Mouse (Mus musculus) urinary bladder, adult 2 months (tissue): ENCODE results near the gene Lin52. TPM values are rescaled to one million over a fixed set of nuclear protein-coding genes. Genes with fewer than 3 reads are reported as not detected.

Experiments used
- DNase-seq: peaks from one replicate; pipeline ENCODE4 v3.0.0; 2022; ENCODE audit warnings: low spot score
- polyA plus RNA-seq: library from polyadenylated mRNA; depleted of rRNA; stranded (reverse); fragments of >200 nt; gene quantifications from 2 replicates; pipeline ENCODE4 v1.2.3, GENCODE M21; 2012; rRNA removed

The Lin52 gene
- polyA plus RNA-seq, result 16.4 and 17.0 TPM in 2 replicates

DNA sequence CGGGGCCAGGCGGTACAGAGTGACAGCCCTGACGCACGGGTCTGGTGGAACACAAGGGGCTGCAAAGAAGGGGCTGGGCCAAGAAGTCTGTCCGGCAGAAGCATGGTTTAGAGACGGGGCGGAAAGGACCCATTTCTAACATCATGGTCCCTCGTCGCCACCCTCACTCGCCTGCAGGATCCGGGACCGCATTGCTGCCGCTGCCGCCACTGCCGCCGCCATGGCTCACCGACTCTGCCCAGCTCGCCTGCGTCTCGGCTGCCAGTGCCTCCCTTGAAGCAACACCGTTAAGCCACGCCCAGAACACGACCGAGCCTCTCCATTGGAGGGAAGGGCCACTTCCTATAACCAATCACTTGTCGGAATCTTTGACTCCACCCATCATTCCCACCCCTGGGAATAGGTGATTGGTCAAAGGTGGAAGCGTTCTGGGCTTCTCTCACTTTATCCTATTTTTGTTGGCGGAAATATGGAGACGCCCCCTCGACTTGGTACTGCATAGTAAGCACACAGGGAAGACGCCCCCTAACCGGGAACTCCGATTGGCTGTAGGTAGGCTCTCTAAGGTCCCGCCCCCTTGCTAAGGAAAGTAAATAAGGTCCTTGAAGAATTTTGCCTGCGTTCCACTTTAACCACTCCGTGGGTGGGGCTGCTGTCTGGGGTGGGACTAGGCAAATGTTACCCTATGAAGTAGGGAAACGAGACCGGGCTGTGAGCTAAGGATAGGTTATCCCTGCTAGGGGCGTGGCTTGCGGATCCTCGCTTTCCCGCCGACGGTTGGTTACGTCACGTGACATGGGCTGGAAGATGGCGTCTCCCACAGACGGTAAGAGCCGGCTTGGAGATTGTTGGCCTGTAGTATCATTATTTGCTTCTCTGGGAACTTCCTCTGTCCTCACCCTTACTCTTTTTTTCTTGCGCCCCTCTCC lies at the start of gene Lin52, which contains the start of gene Aldh6a1:
Gene Lin52 (plus strand): TSS at position 705 of the 929 bp plus-strand sequence.
Gene Aldh6a1 (minus strand): TSS at position 287 of the 929 bp plus-strand sequence.
- DNase-seq, result peak; percentile 90

DNA sequence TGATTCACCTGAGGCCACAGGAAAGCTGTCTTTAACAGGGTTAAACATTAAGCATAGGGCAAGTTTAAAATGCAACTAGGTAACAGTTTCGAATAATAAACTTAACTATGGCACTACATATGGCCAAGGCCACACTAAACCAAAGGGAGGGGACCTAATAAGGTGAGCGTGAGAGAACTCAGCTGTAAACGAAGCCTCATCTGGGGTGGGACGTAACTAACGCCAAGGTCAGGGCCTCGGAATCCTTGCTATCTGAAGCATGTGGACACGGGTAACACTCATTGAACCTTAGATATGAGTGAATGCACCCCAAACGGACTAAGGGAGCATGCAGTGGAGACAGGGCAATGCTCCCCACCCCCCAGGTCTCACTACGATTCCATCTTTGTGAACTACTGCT lies 48.3 kb upstream of the Lin52 start:
- DNase-seq, result no peak

DNA sequence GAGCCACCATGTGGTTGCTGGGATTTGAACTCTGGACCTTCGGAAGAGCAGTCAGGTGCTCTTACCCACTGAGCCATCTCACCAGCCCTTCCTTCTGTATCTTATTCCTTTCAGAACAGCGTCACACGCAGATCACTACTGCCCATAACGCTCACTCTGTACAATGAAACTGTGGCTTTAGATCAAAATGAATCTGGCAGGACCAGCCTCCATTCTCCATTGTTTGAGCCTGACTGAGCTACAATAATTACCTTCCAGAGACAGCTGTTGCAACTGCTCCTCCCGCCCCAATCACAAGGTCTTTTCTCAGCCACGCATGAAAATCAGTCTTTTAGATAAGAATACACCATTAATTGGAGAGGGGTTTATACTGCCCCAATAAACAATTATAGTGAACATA lies 46.7 kb upstream of the Lin52 start:
- DNase-seq, result no peak

DNA sequence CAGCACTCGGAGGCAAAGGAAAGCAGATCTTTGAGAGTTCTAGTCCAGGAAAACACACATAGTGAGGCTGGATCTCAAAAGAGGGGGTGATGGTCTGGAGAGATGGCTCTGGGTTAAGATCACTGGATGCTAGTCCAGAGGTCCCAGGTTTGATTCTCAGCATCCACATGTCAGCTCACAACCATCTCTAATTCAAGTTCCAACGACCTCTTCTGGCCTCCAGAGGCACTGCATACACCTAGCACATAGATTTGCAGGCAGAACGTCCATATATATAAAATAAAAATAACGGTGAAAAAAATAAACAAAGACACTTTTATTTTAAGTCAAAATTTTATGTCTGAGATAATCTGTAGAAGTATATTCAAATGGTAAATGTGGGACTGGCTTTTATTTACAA lies 44.0 kb upstream of the Lin52 start:
- DNase-seq, result no peak

DNA sequence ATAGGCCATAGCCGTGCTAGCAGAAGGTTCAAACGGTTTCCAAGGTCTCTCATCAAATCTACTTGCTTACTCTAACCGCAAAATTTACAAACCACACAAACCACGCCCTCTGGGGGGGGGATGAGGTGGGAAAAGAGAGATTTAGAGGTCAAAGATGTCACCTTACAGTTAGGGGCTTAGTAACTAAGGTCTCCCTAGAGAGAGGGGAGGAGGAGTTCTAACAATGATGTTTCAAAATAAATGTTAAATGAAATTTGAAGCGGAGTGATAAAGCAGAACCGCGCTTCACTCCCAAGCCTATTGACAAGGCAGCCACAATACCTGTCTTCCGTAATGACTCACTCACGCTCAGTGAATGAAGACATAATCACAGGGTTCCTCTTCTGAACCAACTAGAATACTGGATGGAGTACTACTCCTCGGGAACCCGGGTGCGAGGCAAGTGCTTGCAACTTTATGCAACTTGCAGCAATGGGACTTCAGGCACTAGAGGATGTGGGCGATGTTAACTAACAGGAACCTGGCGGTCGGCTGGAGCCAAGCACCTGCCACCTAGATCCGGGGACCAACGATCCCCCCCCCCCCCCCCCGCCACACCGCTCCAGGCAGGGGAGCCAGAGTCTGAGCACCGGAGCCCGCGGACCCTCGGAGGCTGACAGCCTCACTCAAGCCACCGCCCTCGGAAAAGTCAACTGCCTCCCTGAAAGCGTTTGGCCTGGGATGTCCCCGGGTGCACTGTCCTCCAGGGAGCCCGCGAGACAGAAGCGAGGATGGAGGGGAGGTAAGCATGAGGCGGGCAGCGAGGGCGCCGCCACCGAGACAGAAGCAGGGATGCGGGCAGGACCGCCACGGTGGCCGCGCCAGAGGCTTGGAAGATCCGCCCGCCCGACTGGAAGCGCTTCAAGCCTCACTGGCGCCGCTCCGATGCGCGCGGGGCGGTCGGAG lies 43.1 kb upstream of the Lin52 start:
- DNase-seq, result no peak

DNA sequence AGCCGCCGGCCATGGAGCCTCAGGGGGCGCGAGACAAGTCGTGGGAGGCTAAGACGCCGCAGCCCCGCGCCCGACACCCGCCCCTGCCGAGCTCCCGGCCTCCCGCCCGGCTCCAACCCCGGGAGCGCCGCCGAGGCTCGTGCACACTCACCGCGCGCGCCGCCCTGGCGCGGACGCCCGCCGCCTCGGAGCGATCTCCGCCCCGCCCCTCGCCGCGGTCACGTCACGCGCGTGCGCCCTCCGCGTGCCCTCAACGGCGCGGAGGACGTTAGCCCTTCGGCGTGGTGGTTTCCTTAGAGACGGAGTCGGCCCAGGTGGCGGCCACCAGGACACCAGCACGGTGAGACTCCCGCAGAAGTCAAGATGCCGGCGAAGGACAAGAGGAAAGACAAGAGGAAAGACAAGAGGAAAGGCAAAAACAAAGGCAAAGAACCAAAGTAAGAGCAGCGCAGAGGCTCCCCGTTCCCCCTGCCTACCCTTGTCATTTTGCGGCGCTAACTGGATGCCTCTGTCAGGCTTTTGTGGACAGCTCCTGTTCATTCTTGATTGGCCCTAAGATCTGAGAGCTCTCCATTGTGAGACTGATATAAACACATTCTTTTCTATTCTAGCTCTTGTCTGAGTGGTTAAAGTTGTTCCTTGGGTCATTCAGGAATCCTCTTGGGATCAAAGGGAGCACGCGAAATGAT lies 42.3 kb upstream of the Lin52 start, which contains the start of the genes Entpd5 and Bbof1:
Gene Entpd5 (minus strand): TSS at position 211 of the 689 bp plus-strand sequence.
Gene Bbof1 (plus strand): TSS at position 253 of the 689 bp plus-strand sequence.
- peak; percentile 88 for DNase-seq

DNA sequence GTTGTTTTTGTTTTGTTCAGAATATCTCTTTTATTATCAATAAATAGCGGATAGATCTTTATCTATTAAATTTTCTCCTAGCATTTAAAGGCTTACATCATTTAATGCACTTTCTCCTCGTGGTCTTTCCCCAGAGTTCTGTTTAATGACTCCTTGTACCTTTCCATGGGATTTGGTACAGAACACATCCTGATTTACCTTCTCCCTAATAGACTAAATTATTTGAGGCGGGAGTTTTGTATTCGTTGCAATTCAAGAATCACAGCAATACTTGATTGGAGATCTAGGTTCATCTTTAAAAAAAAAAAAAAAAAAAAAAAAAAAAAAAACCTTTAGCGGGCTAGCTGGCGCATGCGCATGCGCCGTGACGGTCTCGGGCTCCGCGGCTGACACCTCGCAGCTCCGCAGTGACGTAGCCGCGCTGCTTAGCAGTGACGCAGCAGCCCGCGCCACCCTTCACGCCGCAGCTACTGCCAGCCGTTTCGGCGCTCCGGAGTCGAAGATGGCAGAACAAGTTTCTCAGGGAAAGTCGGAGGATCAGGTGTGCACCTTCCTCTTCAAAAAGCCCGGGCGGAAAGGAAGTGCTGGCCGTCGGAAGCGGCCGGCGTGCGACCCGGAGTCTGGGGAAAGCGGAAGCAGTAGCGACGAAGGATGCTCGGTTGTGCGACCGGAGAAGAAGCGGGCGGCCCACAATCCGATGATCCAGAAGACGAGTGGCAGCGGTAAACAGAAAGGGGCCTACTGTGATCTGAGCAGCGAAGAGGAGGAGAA lies 34.2 kb upstream of the Lin52 start, which contains the start of gene Rnf113a2:
Gene Rnf113a2 (plus strand): TSS at position 363 of the 771 bp plus-strand sequence.
- DNase-seq, result peak; percentile 77

DNA sequence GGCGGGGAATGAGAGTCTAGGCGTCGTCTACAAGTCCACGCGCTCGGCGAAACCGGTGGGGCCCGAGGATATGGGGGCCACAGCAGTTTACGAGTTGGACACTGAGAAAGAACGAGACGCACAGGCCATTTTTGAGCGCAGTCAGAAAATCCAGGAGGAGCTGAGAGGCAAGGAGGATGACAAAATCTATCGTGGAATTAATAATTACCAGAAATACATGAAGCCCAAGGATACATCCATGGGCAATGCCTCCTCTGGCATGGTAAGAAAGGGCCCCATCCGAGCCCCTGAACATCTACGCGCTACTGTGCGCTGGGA lies 33.7 kb upstream of the Lin52 start:
- no peak for DNase-seq

DNA sequence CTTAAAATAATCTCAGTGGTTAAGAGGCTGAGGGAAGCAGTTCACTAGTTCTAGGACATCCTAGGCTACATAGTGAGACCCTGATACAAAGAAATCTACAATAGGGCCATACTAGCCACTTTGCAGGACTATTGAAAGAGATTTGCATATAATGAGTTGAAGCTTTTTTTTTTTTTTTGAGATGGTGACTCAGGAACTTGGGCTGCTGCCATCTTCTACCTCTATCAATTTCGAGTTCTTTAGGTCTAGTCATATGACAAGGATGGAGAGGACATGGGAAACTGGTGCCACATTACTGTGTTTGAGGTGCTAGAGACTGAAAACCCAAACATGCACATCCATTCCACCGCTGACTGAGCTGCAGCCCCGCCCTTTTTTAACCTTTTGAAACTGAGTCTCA lies 27.2 kb upstream of the Lin52 start:
- DNase-seq, result no peak

DNA sequence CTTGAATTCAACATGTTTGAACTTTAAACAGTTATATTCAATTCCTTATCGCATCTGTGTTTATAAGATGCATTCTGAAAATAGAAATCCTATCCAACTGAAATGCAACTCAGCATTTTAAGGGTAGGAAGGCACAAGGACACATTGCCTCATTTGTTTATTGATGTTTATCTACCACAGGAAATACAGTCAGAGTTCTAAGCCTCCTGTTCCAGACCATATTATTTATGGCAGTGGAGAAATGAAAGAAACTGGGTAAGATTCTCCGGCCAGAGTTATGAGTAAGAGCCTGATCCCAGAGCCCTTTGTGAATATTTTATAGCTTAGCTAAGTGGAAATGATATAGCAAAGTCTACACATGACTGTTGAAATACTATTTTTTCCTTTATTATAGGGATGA lies 21.4 kb upstream of the Lin52 start:
- no peak for DNase-seq

DNA sequence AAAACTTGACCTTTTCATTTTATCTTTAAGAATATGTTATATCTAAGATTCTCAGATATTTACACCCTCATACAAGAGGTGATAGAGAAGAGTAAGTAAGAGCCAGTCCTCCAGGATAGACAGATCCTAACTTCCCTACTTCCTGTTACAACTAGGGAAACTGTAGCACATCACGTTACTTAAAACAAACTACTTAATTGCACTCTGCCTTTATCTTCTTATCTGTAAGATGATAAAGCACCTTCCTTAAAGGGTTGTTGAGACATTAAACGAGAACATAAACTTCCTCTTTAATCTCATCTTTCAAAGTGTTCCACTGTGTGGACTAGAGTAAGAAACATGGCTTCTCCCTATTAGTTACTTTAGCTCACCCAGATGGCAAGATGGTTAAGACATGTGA lies 12.5 kb upstream of the Lin52 start:
- no peak for DNase-seq

DNA sequence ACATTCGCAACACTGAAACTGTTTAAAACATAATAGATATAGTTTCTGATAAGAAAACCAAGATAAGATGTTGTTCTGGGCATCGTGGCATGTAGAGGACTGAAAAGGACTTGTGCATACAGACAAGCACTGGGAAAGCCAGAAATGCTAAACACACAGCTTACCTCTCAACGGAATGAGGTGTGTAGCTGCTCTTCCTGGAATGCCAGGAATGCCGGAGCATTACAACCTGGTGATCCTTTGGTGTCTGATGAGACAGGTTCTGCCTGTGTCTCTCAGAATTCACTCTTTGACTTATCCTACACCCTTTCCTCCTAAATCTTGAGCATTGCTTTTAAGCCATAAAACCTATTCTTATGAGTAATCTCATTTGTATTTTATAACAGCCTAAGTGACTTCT lies 8.7 kb upstream of the Lin52 start:
- no peak for DNase-seq

DNA sequence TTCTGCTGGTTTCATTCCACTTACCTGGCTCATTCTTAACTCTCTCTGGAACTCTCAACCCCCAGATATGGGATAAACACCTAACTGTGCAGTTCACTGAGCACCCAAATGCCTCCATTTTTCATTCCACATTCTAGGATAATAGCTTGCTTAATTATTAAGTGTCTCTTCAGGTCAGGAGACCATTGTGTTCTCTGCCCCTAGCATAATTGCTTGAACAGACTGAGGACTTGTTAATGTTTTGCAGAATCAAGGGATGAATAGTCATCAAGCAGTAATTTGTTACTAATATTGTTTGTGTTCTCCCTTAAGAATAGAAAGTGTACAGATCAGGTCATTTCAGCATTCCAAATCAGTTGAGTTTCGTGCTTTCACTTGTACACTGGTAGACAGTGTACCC lies 3.8 kb upstream of the Lin52 start:
- no peak for DNase-seq

DNA sequence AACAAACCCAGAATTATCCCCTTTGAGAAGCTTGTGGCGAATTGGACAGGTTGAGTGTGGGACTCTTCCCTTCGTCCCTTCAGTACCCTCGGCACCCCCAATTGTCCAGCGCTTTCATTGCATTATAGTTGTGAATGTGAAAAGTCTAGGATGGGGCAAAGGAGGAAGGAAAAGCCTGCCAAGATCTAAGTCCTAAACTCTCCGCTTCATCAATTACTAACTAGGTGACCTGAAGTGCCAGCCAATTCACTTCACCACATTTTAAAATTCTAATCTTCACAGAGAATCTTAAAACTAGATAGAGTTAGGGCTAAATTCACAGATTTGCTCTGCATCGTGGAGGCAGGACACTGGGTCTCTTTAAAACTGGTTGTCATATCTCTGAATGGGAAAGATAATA lies 3.0 kb upstream of the Lin52 start:
- no peak for DNase-seq

DNA sequence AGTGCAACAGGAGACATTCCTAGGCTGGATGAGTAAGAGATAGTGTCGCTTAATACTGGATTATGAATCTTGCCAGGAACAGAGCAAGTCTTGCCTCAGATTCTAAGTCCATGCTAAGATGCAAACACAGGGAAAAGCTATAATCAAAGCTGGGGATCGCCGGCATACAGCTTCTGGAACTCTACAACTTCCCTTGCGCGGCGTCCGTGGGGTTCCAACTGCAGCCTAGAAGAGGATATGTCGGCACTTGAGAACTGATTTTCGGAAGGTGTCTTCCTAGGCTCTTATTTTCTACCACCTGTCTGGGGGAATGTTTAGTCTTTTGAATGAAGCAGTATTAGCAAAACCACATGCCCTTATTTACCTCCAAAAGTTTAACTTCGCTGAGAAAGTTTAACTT lies 1.3 kb upstream of the Lin52 start:
- DNase-seq, result no peak

DNA sequence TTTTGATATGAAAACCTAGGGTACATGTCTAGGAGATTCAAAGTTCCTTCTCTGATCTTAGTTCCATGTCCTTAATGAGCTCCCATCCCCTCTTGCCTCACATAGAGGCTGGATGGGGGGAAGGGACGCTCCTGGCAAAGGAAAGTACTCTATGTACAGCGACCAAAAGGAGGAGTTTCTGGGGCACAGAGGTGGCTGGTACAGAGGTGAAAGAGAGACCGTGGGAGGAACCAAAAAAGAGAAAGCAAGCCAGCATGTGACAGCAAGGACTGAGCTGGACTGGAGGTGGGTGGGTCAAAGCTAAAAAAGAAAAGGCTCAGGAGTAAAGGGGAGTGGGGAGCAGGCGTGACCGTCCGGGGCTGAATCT lies 888 bp upstream of the Lin52 start:
- no peak for DNase-seq

DNA sequence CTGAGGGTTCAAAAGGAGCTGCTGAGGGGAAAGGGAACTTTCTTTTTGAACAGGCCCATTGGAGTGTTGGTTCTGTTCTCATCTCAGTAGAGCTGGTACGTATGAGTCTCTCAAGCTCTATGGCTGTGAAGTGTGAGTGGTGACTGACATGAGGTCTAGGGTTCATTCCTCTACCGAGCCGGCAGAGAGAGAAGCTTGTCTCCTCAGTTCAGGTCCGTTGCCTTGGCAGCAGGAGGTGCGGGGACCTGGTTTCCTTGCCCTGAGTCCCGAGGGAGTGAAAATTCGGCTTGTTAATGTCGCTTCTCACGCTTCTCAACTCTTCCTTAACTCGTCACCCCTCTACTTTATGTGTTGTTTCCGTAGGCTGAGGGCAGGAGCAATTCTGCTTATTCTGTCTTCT lies 579 bp downstream of the Lin52 start:
- DNase-seq, result no peak

DNA sequence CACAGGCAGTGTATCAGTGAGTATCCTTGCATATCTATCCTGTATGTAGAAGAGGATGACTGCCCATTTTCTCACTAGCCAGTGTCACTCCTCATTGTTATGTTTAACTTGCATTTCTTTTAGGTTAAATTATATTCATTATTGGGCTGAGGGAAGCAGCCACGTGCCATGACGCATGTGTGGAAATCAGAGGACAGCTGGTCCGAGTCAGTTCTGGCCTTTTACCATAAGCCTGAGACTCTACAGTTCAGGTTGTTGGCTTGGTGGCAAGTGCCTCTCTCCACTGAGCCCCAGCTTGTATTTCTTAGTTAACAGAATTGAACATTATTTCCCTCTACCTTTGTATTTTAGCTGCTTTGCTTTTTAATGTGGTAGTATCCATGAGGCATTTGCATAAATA lies 5.7 kb downstream of the Lin52 start:
- no peak for DNase-seq

DNA sequence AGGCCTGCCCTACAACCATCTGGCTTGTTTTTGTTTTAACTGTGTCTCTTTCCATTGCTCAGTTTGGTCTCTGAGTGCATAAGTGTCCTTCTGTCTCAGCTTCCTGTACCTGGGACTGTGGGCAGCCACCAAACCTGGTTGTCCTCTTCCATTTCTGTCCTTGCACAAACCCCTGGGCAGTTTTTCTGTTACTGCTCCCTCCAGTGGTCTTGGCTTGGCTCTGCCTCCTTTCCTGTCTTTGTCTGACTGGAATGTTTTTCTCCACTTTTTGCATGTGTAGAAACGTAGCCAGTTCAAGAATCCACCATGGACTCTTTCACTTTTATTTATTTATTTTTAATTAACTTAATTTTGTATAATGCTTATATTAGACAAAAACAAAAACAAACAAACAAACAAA lies 8.6 kb downstream of the Lin52 start:
- no peak for DNase-seq

DNA sequence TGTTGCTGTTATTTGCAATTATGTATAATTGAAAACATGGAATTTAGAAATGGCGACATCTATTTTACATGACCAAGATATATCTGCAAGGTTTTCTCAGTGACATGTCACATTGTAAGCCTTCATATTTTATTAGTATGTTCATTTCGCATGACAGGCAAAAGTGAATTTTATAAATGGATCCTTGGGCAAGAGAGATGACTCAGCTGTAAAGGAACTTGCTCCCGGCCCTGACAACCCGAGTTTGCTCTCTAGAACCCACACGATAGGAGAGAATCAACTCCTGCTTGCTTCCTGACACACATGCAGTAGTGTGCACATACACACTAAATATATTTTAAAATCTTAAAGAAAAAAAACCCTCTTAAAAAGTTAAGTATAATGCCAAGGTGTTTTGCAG lies 10.2 kb downstream of the Lin52 start:
- no peak for DNase-seq

DNA sequence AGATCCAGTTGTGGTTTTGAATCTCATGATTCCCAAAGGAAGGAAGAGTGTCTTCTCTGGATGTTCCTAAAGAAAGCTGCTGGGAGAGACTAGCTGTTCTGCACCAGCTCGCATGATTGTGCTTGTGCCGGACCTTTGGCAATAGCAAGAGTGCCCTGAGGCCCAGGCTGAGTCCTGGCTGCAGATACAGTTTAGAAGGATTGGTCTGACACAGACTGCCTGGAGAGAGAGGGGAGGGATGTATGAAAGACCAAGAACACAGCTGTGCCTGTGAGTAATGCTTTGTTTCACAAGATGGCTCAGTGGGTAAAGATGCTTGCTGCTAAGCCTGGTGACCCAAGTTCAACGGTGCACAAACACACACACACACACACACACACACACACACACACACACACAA lies 11.6 kb downstream of the Lin52 start:
- no peak for DNase-seq
